Mouse (Mus musculus) testis, adult 2 months (tissue): ENCODE results near the gene Synm.

ENCODE experiments used
- CTCF ChIP-seq: fragments of 200-500 bp; IDR thresholded peaks from 2 replicates; pipeline ENCODE4 v1.5.1; 2012; ENCODE audit warnings: low read depth, mild to moderate bottlenecking, inconsistent platforms, low read length, moderate library complexity; ENCODE audit not compliant: control insufficient read depth, insufficient read depth, insufficient replicate concordance
- POLR2A ChIP-seq: fragments of 200-500 bp; IDR thresholded peaks from 2 replicates; pipeline ENCODE4 v1.6.1; 2012; ENCODE audit warnings: low read depth, mild to moderate bottlenecking, inconsistent platforms, low read length, moderate library complexity; ENCODE audit not compliant: control insufficient read depth

GRCm38 (mm10) chr7:67689793-67690192 is 69.7 kb downstream of the Synm start:
- TF ChIP-seq POLR2A (no peak), CTCF (no peak)
